ENCODE assay signal across 16 mouse cellular contexts in genomic region chr4:120749601-120750000, GRCm38 (mm10). TPM values are rescaled to one million over a fixed set of nuclear protein-coding genes. Genes with fewer than 3 reads are reported as not detected.
"Had no signal": no experiment of that assay in that cellular context is flagged by ENCODE, and none has a peak within 500 bp of the region (broad histone marks: within the 10 kb centered on the region; RNA-seq: fewer than 3 reads in every experiment).

No protein-coding gene starts in this region.

- H3K4me2 ChIP-seq: liver, embryonic 13.5 days; liver, embryonic 15.5 days; lung, embryonic 14.5 days; midbrain, embryonic 12.5 days; stomach, embryonic 15.5 days had no signal

- DNase-seq: liver, embryonic 13.5 days; lung, adult 18-20 months; lung, embryonic 14.5 days; lung, postnatal 14 days; lung, postnatal 36 days; midbrain, embryonic 14.5 days; right cerebral cortex, postnatal 14 days; thymus, postnatal 14 days; thymus, postnatal 36 days had no signal

- H3K36me3 ChIP-seq: liver, embryonic 13.5 days; liver, embryonic 15.5 days; midbrain, embryonic 10.5 days; midbrain, embryonic 12.5 days; neural tube, embryonic 12.5 days; stomach, embryonic 15.5 days had no signal

- H3K27ac ChIP-seq: liver, embryonic 13.5 days; liver, embryonic 15.5 days; macrophage; midbrain, embryonic 10.5 days; midbrain, embryonic 12.5 days; neural tube, embryonic 12.5 days; stomach, embryonic 15.5 days; stomach, postnatal 0 days had no signal

- H3K4me3 ChIP-seq: liver, embryonic 13.5 days; liver, embryonic 15.5 days; midbrain, embryonic 10.5 days; midbrain, embryonic 12.5 days; neural tube, embryonic 12.5 days; stomach, embryonic 15.5 days had no signal

- H3K9me3 ChIP-seq: liver, embryonic 13.5 days; liver, embryonic 15.5 days; midbrain, embryonic 10.5 days; midbrain, embryonic 12.5 days; neural tube, embryonic 12.5 days; stomach, embryonic 15.5 days had no signal

RNA-seq across cellular contexts. Expression of gene Kcnq4, which starts 1.2 kb away (rescaled TPM):
- polyA plus RNA-seq: macrophage had no signal
